Mouse (Mus musculus) inflammation-experienced regulatory T-cells, adult 6 months (primary cell): ENCODE results near the gene Ust. TPM values are rescaled to one million over a fixed set of nuclear protein-coding genes. Genes with fewer than 3 reads are reported as not detected.
A peak's percentile ranks its signal among the peaks of the same experiment; 100 is the strongest.

Experiments
- ATAC-seq: one replicate; pipeline ENCODE4 v1.8.0; 2017
- polyA plus RNA-seq, 3 experiments: library from polyadenylated mRNA; unstranded; fragments of 100-300 nt; shearing (Covaris generic); gene quantifications; one replicate each; pipeline ENCODE4 v1.2.1; 2017

Gene Ust
- polyA plus RNA-seq, 3 experiments from 2014 or later, result 0.16 to 0.52 (median 0.29) TPM

DNA sequence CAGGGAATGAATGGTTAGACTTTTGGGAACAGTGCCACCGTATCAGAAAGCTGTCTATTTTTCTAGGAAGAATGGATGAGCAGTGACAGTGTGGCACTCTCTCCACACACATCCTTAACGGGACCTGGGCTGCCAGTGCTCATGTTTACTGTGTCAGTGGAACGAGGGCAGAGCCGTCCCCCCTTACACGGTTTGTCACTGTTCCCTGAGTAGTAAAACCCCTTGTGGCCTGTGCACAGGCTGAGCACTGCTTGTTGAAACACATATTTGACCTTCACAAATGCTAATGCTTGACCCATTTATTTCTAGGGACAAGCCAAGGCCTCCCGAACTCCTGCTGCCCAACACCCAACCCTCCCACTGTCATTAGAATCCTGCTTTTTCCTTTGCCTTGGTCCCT is 209.2 kb downstream of the Ust start:
- no peak for ATAC-seq

DNA sequence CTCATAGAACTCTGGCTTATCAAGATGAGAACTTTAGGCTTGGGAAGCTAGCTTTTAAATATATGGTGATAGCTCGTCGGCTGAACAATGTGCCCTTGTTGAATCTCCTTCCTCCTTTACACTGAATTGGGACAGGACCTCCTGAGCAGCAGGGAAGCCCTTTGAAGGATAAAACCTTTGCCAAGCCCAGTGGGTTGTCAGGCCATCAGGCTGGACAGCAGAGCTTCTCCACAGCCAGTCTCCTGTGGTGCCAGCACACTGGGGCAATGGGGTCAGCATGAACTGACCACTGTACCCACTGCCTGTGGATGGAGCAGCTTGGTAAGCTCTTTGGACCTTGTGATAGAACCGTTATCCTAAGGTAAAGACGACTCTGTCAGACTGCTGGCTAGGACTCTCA is 214.4 kb downstream of the Ust start:
- ATAC-seq, result no peak

DNA sequence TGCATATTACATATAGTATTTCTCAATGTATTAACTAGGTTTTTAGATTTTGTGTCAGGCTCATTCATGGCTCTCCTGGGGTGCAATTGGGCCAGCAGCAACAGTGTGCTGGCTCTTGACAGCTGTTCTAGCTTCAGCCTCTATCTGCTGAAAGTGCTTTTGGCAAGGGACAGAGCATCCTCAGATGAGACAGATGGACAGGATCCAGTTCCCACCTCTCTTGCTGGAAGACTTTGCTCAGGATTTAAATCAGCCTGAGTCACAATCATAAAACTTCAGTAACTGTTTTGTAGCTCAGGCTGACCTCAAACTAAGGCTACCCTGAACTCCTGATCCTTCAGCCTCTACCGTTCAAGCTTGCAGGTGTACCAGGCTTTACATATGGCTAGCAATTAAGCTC is 219.5 kb downstream of the Ust start:
- no peak for ATAC-seq

DNA sequence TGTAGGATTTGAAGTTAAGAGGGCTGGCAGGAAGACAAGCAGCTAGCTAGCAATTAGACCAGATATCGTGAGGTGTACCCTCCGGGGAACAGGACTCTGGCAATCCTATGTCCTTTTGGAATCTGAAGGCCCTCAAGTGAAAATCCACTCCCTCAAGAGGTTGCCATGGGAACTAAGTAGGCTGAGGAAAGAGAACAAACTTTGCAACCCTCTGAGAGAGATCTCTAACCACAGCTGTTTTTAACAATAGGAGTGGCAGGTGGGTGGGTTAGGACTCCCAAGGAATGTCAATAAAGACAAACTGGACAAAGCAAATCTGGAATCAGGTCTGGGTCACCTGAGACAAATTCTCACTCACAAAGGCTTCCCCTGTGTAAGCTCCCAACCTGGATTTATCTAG is 221.4 kb downstream of the Ust start:
- ATAC-seq, result no peak

GRCm38 (mm10) chr10:8290661-8291060 is 228.0 kb downstream of the Ust start:
- no peak for ATAC-seq

DNA sequence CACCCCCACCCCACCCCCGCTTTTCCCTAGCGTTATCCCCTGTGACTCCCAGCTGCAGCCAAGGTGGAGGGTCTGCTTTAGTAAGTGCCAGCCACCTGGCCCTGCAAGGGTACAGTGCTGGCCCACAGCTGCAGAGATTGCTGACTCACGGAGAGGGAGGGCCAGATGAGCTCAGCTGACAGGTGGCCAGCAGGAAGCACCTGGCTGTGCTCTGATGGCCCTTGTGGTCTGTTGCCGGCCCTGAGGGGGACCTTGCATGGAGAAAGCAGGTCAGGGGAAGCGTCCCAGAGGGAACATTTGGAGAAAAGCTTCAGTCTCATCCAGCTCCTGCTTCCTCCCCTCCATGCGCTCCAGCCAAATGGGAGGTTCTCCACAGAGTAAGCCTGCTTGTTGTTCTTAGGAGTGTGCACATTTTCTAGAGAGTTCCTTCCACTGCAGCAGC is 231.3 kb downstream of the Ust start:
- no peak for ATAC-seq

- no peak for ATAC-seq
Measured at GRCm38 (mm10) chr10:8283991-8284390, 234.6 kb downstream of the Ust start.

- no peak for ATAC-seq
Measured at GRCm38 (mm10) chr10:8277094-8277493, 241.5 kb downstream of the Ust start.

DNA sequence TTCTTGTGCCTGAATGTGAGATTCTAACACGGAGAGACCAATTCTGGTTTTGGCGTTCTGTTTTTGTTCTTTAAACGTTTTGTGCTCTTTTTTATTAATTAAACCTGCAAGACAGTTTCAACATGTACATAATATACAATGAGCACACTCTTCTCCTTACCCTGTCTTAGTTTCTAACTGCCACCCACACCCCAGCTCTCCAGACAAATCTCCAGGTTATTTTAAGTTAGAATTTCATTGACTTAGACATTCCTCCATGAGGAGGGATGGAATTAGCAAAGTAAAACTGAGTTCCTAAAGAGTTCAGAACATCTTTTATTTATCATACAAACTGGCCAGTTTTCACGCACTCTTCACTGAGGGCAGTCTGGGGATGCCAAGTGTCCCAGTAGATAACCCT is 248.9 kb downstream of the Ust start:
- no peak for ATAC-seq

DNA sequence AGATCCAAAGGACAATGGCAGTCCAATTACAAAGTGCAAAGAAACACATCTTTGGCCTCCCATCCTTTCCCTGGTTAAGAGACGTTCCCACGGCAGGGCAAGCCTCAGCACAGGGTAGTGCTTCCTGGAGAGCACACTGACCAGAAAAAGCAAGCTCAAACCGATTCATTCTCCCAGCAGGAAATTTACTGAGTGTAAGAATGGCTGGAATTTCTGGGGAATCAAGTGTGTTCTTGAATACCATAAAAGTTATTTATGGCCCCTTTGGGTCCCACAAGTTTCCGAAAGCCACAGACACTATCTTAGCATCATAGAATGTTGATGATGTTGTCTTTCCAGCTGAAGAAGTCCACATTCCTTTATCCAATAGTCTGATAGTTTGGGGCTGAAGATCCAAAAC is 258.9 kb downstream of the Ust start:
- no peak for ATAC-seq

DNA sequence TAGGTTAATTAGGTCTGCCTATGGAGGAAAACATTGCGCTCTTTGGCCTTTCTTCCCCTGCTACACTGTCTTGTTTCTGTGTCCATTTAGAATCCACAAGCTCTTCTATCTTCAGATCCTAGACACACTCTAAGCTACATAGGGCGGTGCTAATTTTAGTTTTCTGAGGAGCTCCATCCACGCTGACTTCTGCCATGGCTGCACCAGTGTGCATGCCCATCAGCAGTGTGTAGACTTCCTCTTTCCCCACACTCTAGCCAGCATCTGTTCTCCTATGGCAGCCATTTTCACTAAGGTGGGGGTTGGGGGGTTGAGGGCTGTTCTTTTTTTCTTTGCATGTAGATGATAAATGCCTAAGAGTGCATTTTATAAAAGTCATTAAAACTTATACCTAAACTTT is 268.6 kb downstream of the Ust start:
- ATAC-seq, result no peak

DNA sequence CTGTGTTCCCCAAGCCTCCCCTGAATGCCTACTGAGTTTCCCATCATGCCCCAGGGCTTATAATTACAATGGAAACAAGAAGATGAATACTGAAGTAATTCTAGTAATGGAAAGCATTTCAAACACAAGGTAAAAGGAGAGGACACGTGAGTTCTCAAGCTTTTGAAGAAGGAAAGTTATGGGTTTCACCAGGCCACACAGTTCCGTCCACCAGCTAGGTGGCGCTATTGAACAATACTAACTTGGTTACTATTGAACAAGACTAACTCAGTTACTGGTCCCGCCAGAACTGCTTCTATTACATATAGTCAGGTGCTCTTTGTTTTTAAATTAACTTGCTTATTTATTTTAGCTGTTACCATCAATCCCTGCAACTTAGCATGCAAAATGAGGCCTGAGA is 276.3 kb downstream of the Ust start:
- ATAC-seq, result peak; percentile 68

GRCm38 (mm10) chr10:8240703-8241102 is 277.9 kb downstream of the Ust start:
- no peak for ATAC-seq

- peak; percentile 79 for ATAC-seq
Measured at GRCm38 (mm10) chr10:8240242-8240641, 278.4 kb downstream of the Ust start.

- no peak for ATAC-seq
Measured at GRCm38 (mm10) chr10:8236780-8237571, 281.6 kb downstream of the Ust start.

- ATAC-seq, result no peak
Measured at GRCm38 (mm10) chr10:8233148-8233901, 285.3 kb downstream of the Ust start.

DNA sequence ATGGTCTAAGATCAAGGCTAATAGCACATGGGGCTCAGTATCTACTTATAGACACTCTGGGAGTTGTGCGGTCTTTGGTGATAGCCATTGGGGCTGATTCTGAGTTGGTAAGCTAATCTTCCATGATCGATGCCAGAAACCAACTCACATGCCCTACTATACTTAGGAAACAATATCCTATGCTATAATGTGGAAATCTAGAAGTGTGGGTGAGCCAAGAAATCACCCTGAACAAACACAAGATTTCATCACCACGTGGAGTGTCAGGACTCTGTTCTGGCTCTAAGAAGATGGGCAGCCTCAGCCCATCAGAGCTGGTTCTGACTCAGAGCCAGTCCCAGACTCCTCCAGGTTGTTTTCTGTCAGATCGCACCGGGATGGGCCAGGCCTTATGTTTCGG is 286.1 kb downstream of the Ust start:
- no peak for ATAC-seq

GRCm38 (mm10) chr10:8228375-8228743 is 290.3 kb downstream of the Ust start:
- ATAC-seq, result no peak

DNA sequence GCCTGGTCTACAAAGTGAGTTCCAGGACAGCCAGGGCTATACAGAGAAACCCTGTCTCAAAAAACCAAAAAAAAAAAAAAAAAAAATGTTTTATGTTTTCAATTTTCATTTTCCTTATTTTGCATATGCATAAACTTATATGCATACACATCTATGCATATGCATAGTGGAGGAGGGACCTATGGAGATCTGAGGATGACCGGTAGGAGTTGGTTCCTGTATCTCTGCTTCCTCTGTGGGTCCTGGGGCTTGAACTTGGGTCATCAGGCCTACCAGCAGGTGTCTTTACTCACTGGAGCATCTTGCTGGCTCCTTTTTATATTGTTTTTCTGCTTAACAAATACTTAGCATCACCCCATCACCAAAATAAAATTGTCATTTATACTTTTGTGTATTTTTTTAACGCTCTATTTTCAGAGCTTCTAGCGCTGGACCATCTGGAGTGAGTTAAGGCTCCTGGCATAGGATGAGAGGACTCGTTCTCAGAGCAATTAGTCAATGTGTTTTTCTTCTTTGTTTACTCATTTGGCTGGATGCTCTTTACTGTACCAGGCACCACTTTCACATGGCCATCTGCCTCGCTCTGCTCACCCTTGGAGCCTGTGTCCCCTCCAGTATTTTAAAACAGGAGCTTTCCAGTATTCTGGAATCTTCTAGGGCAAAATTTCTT is 290.8 kb downstream of the Ust start:
- no peak for ATAC-seq

DNA sequence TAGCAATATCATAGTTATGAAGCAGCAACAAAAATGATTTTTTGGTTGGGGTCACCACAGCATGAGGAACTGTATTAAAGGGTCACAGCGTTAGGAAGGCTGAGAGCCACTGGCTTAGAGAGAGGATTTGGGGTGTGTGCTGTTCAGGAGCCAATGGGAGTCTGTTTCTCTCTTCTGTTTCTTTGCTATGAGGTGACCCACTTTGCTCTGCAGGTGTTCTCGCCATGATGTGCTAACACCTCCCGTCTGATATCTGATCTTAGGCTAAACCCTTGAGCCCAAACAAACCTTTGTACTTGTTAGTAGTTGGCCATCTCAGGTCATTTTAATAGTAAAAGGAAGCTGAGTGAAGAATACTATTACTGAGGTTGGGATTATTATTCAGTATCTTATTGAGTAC is 292.0 kb downstream of the Ust start:
- ATAC-seq, result no peak

DNA sequence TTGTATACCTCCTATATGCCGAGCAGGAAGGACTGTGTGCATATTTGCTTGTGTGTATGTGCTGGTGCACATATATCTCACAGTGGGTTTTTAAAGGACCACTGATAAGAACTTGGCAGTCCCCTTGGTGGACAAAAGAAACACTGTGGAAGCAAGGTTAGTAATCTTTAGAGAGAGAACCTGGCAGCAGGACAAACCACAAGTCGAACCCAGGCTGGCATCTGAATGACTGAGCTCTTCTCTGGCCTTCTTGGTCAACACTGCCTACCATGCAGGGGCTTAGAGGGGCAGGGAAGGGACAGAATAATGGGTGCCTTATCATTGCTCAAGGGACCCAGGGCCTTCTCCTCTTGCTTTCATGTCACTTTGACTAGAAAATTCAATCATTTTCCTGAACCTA is 294.0 kb downstream of the Ust start:
- ATAC-seq, result no peak

GRCm38 (mm10) chr10:8224046-8224445 is 294.6 kb downstream of the Ust start:
- no peak for ATAC-seq

DNA sequence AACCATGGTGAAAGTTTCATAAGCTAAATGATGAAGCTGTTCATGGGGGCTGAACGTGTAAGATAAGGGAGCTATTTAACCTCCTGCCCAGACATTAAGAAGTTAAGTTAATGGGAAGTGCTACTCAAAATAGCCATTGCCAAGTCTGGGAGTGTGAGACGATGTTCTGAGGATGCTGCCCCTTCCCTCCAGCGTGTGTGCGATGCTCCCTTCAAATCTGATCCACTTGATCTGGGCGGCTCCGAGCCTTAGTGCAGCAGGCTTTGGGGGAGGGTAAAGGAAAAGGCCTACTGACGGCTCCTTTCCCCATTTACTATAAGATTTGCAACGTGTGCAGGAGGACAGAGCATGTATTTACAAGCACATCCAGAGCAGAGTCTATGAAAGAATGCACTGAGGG is 301.7 kb downstream of the Ust start:
- ATAC-seq, result no peak

DNA sequence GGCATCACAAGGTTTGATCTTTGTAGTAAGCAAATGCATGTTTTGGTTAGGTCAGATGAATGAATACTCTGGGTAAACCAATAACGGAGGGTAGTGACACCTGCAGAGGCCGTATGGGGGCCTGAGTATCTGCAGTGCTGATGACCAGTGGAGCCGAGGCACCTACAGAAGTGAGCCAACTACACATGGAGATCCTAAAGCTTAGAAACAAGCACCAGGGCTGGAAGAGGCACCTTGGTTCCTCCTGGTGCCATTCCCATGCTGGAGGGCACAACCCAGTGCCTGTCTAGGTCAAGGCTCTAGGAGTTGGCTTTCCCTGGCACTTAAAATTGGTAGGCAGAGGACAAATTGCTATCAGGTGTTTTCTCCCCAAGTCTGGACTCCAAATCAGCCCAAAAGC is 303.4 kb downstream of the Ust start:
- no peak for ATAC-seq
